In genomic region chr11:102026694-102027360, GRCm38 (mm10) we compare ENCODE assay signal across 9 mouse cellular contexts. TPM values are rescaled to one million over a fixed set of nuclear protein-coding genes. Genes with fewer than 3 reads are reported as not detected.
DNase-seq lines count a peak whose midpoint lies in the region; ATAC-seq and TF ChIP-seq lines count a peak whose summit lies in the region.
"Had no signal": no experiment of that assay in that cellular context is flagged by ENCODE, and none has a peak within 500 bp of the region (broad histone marks: within the 10 kb centered on the region; RNA-seq: fewer than 3 reads in every experiment).

No protein-coding gene starts in this region.

- WGBS in heart, adult 2 months, result 2% methylated on average over 62 of the region's 73 CpGs
- under 1% methylated on average over 48 of the region's 73 CpGs for WGBS in limb, embryonic 13.5 days
- under 1% methylated on average over 64 of the region's 73 CpGs for WGBS in midbrain, embryonic 16.5 days
- WGBS in stomach, postnatal 0 days, result under 1% methylated on average over 42 of the region's 73 CpGs

- no peaks in the 10 kb centered on the region for H3K36me3 ChIP-seq in erythroblast, embryonic 14.5 days (ENCODE audit: control insufficient read depth)
- H3K36me3 ChIP-seq in heart, adult 2 months (ENCODE audit: control insufficient read depth, insufficient read depth, low read length), result no peaks in the 10 kb centered on the region
- peaks cover 8% of the 10 kb centered on the region for H3K36me3 ChIP-seq in limb, embryonic 13.5 days
- peaks cover 3% of the 10 kb centered on the region; the same call in 1 of the 2 replicates for H3K36me3 ChIP-seq in midbrain, embryonic 16.5 days (ENCODE audit: control insufficient read depth, insufficient read depth, low read length)
- no peaks in the 10 kb centered on the region for H3K36me3 ChIP-seq in stomach, postnatal 0 days (ENCODE audit: control insufficient read depth, insufficient read depth, low read length)

- no peak for TF ChIP-seq CTCF in heart, adult 2 months (IDR thresholded peaks at IDR 0.05)
- TF ChIP-seq CTCF in stomach, postnatal 0 days (IDR thresholded peaks at IDR 0.05; ENCODE audit: low read depth), result no peak

- peak overlapping the region; percentile 62 for H3K27ac ChIP-seq in heart, adult 2 months
- peak overlapping the region; percentile 52; the same call in 1 of the 2 replicates for H3K27ac ChIP-seq in limb, embryonic 13.5 days
- peak overlapping the region; percentile 86 for H3K27ac ChIP-seq in midbrain, embryonic 16.5 days (ENCODE audit: low read length)
- H3K27ac ChIP-seq in stomach, postnatal 0 days (replicated peaks), result 0 out of 2 replicates have a peak overlapping the region, but pooled peaks have one; percentile 45

- ATAC-seq in erythroblast, adult 5-6 weeks (replicated peaks; ENCODE audit: low FRiP score, poor library complexity, severe bottlenecking), result no peak
- peak; percentile 86 for ATAC-seq in limb, embryonic 13.5 days (ENCODE audit: low FRiP score, low read depth)
- ATAC-seq in midbrain, embryonic 16.5 days, result peak; percentile 86
- peak; percentile 78 for ATAC-seq in stomach, postnatal 0 days (ENCODE audit: low FRiP score, low TSS enrichment)

- peak overlapping the region; percentile 90 for H3K9ac ChIP-seq in heart, adult 2 months (ENCODE audit: low read depth, low read length)
- H3K9ac ChIP-seq in limb, embryonic 13.5 days, result peak overlapping the region; percentile 79
- peak overlapping the region; percentile 83 for H3K9ac ChIP-seq in midbrain, embryonic 16.5 days (ENCODE audit: low read depth, low read length)
- peak overlapping the region; percentile 66 for H3K9ac ChIP-seq in stomach, postnatal 0 days (ENCODE audit: low read length)

- TF ChIP-seq EP300 in heart, adult 2 months (IDR thresholded peaks at IDR 0.05; ENCODE audit: insufficient read depth, low read depth, low read length), result no peak
- TF ChIP-seq EP300 in stomach, postnatal 0 days (optimal IDR thresholded peaks at IDR 0.05), result no peak

- H3K27me3 ChIP-seq in erythroblast, embryonic 14.5 days (ENCODE audit: control insufficient read depth), result peaks cover 65% of the 10 kb centered on the region
- no peaks in the 10 kb centered on the region for H3K27me3 ChIP-seq in heart, adult 2 months (ENCODE audit: control insufficient read depth, insufficient read depth, low read length)
- H3K27me3 ChIP-seq in limb, embryonic 13.5 days, result 0 out of 2 replicates have a peak, but pooled peaks cover 3% of the 10 kb centered on the region
- H3K27me3 ChIP-seq in midbrain, embryonic 16.5 days (ENCODE audit: control insufficient read depth, insufficient read depth, low read depth, low read length), result no peaks in the 10 kb centered on the region
- H3K27me3 ChIP-seq in stomach, postnatal 0 days (ENCODE audit: control insufficient read depth, insufficient read depth, low read length), result no peaks in the 10 kb centered on the region

- no peaks in the 10 kb centered on the region for H3K79me2 ChIP-seq in heart, adult 2 months (replicated peaks; ENCODE audit: control insufficient read depth, insufficient read depth, low read length)

- no peak for TF ChIP-seq POLR2A in heart, adult 2 months (IDR thresholded peaks at IDR 0.05; ENCODE audit: insufficient read depth, low read depth, low read length)

- intact Hi-C loops in heart, adult 2 months (cut with DNase I), result no loop called here

- H3K4me2 ChIP-seq in limb, embryonic 13.5 days (replicated peaks), result peak overlapping the region; percentile 82
- peak overlapping the region; percentile 68 for H3K4me2 ChIP-seq in midbrain, embryonic 16.5 days (ENCODE audit: low read length)
- peak overlapping the region; percentile 90 for H3K4me2 ChIP-seq in stomach, postnatal 0 days (replicated peaks; ENCODE audit: low read depth)

- peak overlapping the region; percentile 46 for H3K4me3 ChIP-seq in erythroblast, embryonic 14.5 days (replicated peaks)
- peak overlapping the region; percentile 72 for H3K4me3 ChIP-seq in heart, adult 2 months
- H3K4me3 ChIP-seq in limb, embryonic 13.5 days, result peak overlapping the region; percentile 69
- peak overlapping the region; percentile 66 for H3K4me3 ChIP-seq in midbrain, embryonic 16.5 days (ENCODE audit: low read depth, low read length)
- H3K4me3 ChIP-seq in stomach, postnatal 0 days (ENCODE audit: low read depth, low read length), result peak overlapping the region; percentile 60

- H3K9me3 ChIP-seq in erythroblast, embryonic 14.5 days (ENCODE audit: control insufficient read depth, low read length), result no peaks in the 10 kb centered on the region; the same call in 1 of the 2 replicates
- H3K9me3 ChIP-seq in limb, embryonic 13.5 days, result no peaks in the 10 kb centered on the region
- no peaks in the 10 kb centered on the region for H3K9me3 ChIP-seq in midbrain, embryonic 16.5 days (replicated peaks; ENCODE audit: control insufficient read depth, low read length, poor library complexity, severe bottlenecking)
- no peaks in the 10 kb centered on the region for H3K9me3 ChIP-seq in stomach, postnatal 0 days (ENCODE audit: control insufficient read depth, low read length)

- H3K4me1 ChIP-seq in erythroblast, embryonic 14.5 days (ENCODE audit: control insufficient read depth), result peaks cover 14% of the 10 kb centered on the region
- H3K4me1 ChIP-seq in heart, adult 2 months (ENCODE audit: control insufficient read depth, insufficient read depth, low read length), result peaks cover 2% of the 10 kb centered on the region; the same call in 1 of the 2 replicates
- H3K4me1 ChIP-seq in limb, embryonic 13.5 days, result peaks cover 24% of the 10 kb centered on the region
- H3K4me1 ChIP-seq in midbrain, embryonic 16.5 days (ENCODE audit: control insufficient read depth, insufficient read depth, low read length), result peaks cover 25% of the 10 kb centered on the region
- H3K4me1 ChIP-seq in stomach, postnatal 0 days (replicated peaks; ENCODE audit: control insufficient read depth, insufficient read depth), result no peaks in the 10 kb centered on the region

- DNase-seq in embryo, embryonic 9.5 days (ENCODE audit: extremely low spot score), result peak; percentile 87
- DNase-seq in heart, adult 2 months, result peak; percentile 83 to 85
- DNase-seq in kidney, adult 11 months, result peak; percentile 64
- peak; percentile 79 for DNase-seq in stomach, postnatal 0 days (ENCODE audit: low spot score)

RNA-seq across cellular contexts. Expression of gene Mpp3, which starts 1.4 kb away (rescaled TPM):
- 0.05 TPM in 1 of 2 replicates, not detected in the other for polyA plus RNA-seq in erythroblast, embryonic 14.5 days (2012)
- total RNA-seq in erythroblast, adult 5-6 weeks (2015; ENCODE audit: low replicate concordance), result 0.84 TPM in 1 of 2 replicates, not detected in the other
- total RNA-seq in erythroblast, adult 5-6 weeks (2017; ENCODE audit: low replicate concordance), result 0.14 TPM in 1 of 2 replicates, not detected in the other
- total RNA-seq in heart, adult 2 months (2021), result 1 to 10 TPM; 1.4 to 1.5 TPM
- 4.5 and 5.3 TPM in 2 replicates for polyA plus RNA-seq in heart, adult 2 months (2012; rRNA removed)
- 10.0 and 10.2 TPM in 2 replicates for polyA plus RNA-seq in limb, embryonic 13.5 days (2015; fragmentation: Nextera tagmentation; extraction: Ambion mirVana)
- polyA plus RNA-seq in midbrain, embryonic 16.5 days (2015; fragmentation: Nextera tagmentation; extraction: Ambion mirVana), result 57.4 and 64.6 TPM in 2 replicates
- 3.3 and 3.4 TPM in 2 replicates for polyA plus RNA-seq in stomach, postnatal 0 days (2015; fragmentation: Nextera tagmentation; extraction: Ambion mirVana)
- total RNA-seq: neutrophil, adult 5-6 weeks had no signal

RNA-seq across cellular contexts. Expression of gene Cd300lg, which starts 14.5 kb away (rescaled TPM):
- not detected in 2 replicates for polyA plus RNA-seq in erythroblast, embryonic 14.5 days (2012)
- total RNA-seq in erythroblast, adult 5-6 weeks (2015; ENCODE audit: low replicate concordance), result 2.1 and 7.1 TPM in 2 replicates
- total RNA-seq in erythroblast, adult 5-6 weeks (2017; ENCODE audit: low replicate concordance), result 0.42 and 0.77 TPM in 2 replicates
- 10 to 100 TPM; 51.6 to 70.1 TPM for total RNA-seq in heart, adult 2 months (2021)
- 102 and 143 TPM in 2 replicates for polyA plus RNA-seq in heart, adult 2 months (2012; rRNA removed)
- 0.49 and 0.78 TPM in 2 replicates for polyA plus RNA-seq in limb, embryonic 13.5 days (2015; fragmentation: Nextera tagmentation; extraction: Ambion mirVana)
- polyA plus RNA-seq in midbrain, embryonic 16.5 days (2015; fragmentation: Nextera tagmentation; extraction: Ambion mirVana), result 0.23 and 0.46 TPM in 2 replicates
- 3.0 and 3.4 TPM in 2 replicates for polyA plus RNA-seq in stomach, postnatal 0 days (2015; fragmentation: Nextera tagmentation; extraction: Ambion mirVana)

RNA-seq across cellular contexts. Expression of gene Dusp3, which starts 40.0 kb away (rescaled TPM):
- polyA plus RNA-seq in erythroblast, embryonic 14.5 days (2012), result 0.02 and 0.03 TPM in 2 replicates
- 1.9 and 5.0 TPM in 2 replicates for total RNA-seq in erythroblast, adult 5-6 weeks (2015; ENCODE audit: low replicate concordance)
- total RNA-seq in erythroblast, adult 5-6 weeks (2017; ENCODE audit: low replicate concordance), result 1.5 and 3.1 TPM in 2 replicates
- total RNA-seq in heart, adult 2 months (2021), result 100 to 1,000 TPM; 103 to 131 TPM
- polyA plus RNA-seq in heart, adult 2 months (2012; rRNA removed), result 97.7 and 101 TPM in 2 replicates
- polyA plus RNA-seq in limb, embryonic 13.5 days (2015; fragmentation: Nextera tagmentation; extraction: Ambion mirVana), result 18.6 and 19.4 TPM in 2 replicates
- polyA plus RNA-seq in midbrain, embryonic 16.5 days (2015; fragmentation: Nextera tagmentation; extraction: Ambion mirVana), result 25.6 and 29.7 TPM in 2 replicates
- 21.7 and 22.8 TPM in 2 replicates for polyA plus RNA-seq in stomach, postnatal 0 days (2015; fragmentation: Nextera tagmentation; extraction: Ambion mirVana)

RNA-seq across cellular contexts. Expression of gene Cfap97d1, which starts 42.7 kb away (rescaled TPM):
- not detected in 2 replicates for polyA plus RNA-seq in erythroblast, embryonic 14.5 days (2012)
- not detected in 2 replicates for total RNA-seq in erythroblast, adult 5-6 weeks (2015; ENCODE audit: low replicate concordance)
- not detected in 2 replicates for total RNA-seq in erythroblast, adult 5-6 weeks (2017; ENCODE audit: low replicate concordance)
- total RNA-seq in heart, adult 2 months (2021), result not detected
- not detected in 2 replicates for polyA plus RNA-seq in heart, adult 2 months (2012; rRNA removed)
- not detected in 2 replicates for polyA plus RNA-seq in limb, embryonic 13.5 days (2015; fragmentation: Nextera tagmentation; extraction: Ambion mirVana)
- polyA plus RNA-seq in midbrain, embryonic 16.5 days (2015; fragmentation: Nextera tagmentation; extraction: Ambion mirVana), result not detected in 2 replicates
- polyA plus RNA-seq in stomach, postnatal 0 days (2015; fragmentation: Nextera tagmentation; extraction: Ambion mirVana), result not detected in 2 replicates
- total RNA-seq: neutrophil, adult 5-6 weeks had no signal

Comparison
In these comparisons a context has a peak if more than half of its experiments do, and no peak if none do; other contexts are left out.
1. RNA of gene Cd300lg, which starts 14.5 kb away (polyA plus RNA-seq): 102 to 143 TPM in heart, adult 2 months; 3.0 to 3.4 TPM in stomach, postnatal 0 days, 0.49 to 0.78 TPM in limb, embryonic 13.5 days, 0.23 to 0.46 TPM in midbrain, embryonic 16.5 days and not detected in erythroblast, embryonic 14.5 days; every median in the first group is over 10 times any median in the second.
2. RNA of gene Dusp3, which starts 40.0 kb away (polyA plus RNA-seq): 97.7 to 101 TPM in heart, adult 2 months, 25.6 to 29.7 TPM in midbrain, embryonic 16.5 days, 21.7 to 22.8 TPM in stomach, postnatal 0 days and 18.6 to 19.4 TPM in limb, embryonic 13.5 days; 0.02 to 0.03 TPM in erythroblast, embryonic 14.5 days; every median in the first group is over 10 times any median in the second.
3. Peak in every context shown above with its lines, with median percentiles within 50 percentile points of each other: H3K4me3 ChIP-seq, DNase-seq, H3K27ac ChIP-seq, H3K9ac ChIP-seq and H3K4me2 ChIP-seq.